Mouse (Mus musculus) heart, embryonic 16.5 days (tissue): ENCODE results near the gene Tcl1b3. TPM values are rescaled to one million over a fixed set of nuclear protein-coding genes. Genes with fewer than 3 reads are reported as not detected.
"Not testable (repeated sequence)": the region's sequence is repeated elsewhere in the genome, so short reads cannot be mapped to it uniquely, and the experiment has no call there.

Source experiments
- ATAC-seq: fragments of 200-750 bp; cut with Nextera tagmentation; replicated peaks from 2 replicates; pipeline ENCODE4 v1.8.0; 2017; ENCODE audit warnings: moderate number of reproducible peaks; ENCODE audit not compliant: insufficient read depth, low FRiP score; ENCODE audit errors: extremely low read depth
- H3K27ac ChIP-seq: fragments of 300-500 bp; sonication (generic); 2 replicates; pipeline ENCODE4 v1.5.1; 2014; ENCODE audit warnings: mild to moderate bottlenecking, low read length, control low read depth, moderate library complexity
- H3K27me3 ChIP-seq: fragments of 300-500 bp; sonication (generic); 2 replicates; pipeline ENCODE4 v1.6.1; 2014; ENCODE audit warnings: low read length, mixed read lengths; ENCODE audit not compliant: control insufficient read depth, insufficient read depth
- H3K36me3 ChIP-seq: fragments of 300-500 bp; sonication (generic); 2 replicates; pipeline ENCODE4 v1.6.1; 2014; ENCODE audit not compliant: control insufficient read depth, insufficient read depth
- H3K4me1 ChIP-seq: fragments of 300-500 bp; sonication (generic); 2 replicates; pipeline ENCODE4 v1.6.1; 2014; ENCODE audit warnings: low read length, mixed read lengths; ENCODE audit not compliant: control insufficient read depth, insufficient read depth
- H3K4me2 ChIP-seq: fragments of 300-500 bp; sonication (generic); 2 replicates; pipeline ENCODE4 v1.6.1; 2014; ENCODE audit warnings: low read depth, mild to moderate bottlenecking, control low read depth, low read length
- H3K4me3 ChIP-seq: fragments of 300-500 bp; sonication (generic); 2 replicates; pipeline ENCODE4 v1.5.1; 2014; ENCODE audit warnings: mild to moderate bottlenecking, control low read depth, low read length
- H3K9ac ChIP-seq: fragments of 300-500 bp; sonication (generic); 2 replicates; pipeline ENCODE4 v1.6.1; 2014; ENCODE audit warnings: low read length, control low read depth
- H3K9me3 ChIP-seq: fragments of 300-500 bp; sonication (generic); replicated peaks from 2 replicates; pipeline ENCODE4 v1.6.1; 2016; ENCODE audit warnings: low read length; ENCODE audit not compliant: control insufficient read depth
- WGBS: fragments of 180-500 bp; shearing (Covaris S2); extraction: QIAGEN DNeasy Blood & Tissue Kit; methylation state at CpG from one replicate; pipeline ENCODE4 v1.1.7; 2014; 5-methylcytosine and 5-hydroxymethylcytosine counted together
- polyA plus RNA-seq: library from polyadenylated mRNA; unstranded; fragments of >200 nt; fragmentation: Nextera tagmentation; extraction: Ambion mirVana; gene quantifications from 2 replicates; pipeline ENCODE4 v1.2.1, GENCODE M21; 2015

Tcl1b3 gene
- polyA plus RNA-seq, 1 experiment from 2014 or later: not detected

DNA sequence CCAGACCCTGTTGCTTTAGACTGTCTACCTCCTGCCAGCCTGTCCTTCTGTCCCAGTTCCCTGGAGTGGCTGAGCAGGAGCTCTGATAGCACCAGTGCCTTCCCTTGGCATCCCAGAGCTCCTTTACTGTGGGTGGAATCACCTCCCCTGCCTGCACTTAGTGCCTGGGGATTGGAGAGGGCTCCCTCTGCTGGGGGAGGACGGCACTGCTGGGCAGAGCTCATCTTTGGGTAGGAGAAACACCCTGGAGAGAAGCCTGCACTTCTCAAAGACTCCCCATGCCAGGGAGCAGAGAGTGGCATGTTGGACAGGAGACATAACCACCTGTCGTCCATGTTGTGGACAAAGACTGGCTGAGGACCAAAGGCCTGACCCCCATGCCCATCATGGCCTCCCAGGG is 16.5 kb upstream of the Tcl1b3 start:
- H3K9me3 ChIP-seq, ATAC-seq, H3K4me3 ChIP-seq, H3K9ac ChIP-seq, H3K27ac ChIP-seq, H3K36me3 ChIP-seq, H3K4me2 ChIP-seq, H3K4me1 ChIP-seq, H3K27me3 ChIP-seq: not testable (repeated sequence)
- WGBS: 27% methylated on average over 2 of the region's 2 CpGs

DNA sequence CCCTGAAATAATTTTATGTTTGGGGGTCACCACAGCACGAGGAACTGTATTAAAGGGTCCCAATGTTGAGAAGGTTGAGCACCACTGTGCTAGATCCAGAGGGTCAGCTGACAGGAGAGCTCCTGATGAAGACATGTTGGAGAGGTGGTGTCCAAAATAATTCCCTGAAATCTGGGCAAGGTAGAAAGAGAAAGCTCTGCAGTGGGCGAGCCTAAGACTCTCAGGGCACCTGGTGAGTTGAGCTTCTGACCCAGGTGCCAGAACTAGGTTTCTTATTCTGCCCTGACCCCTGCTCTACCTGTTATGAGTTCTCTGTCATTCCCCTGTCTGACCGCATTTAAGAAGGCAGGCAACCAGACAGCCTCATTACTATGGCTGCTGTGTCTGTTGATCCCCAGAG is 14.8 kb upstream of the Tcl1b3 start, which contains the start of gene Tcl1b5:
Gene Tcl1b5, plus strand, starts transcription at position 301 of the 400 bp plus-strand sequence.
- not testable (repeated sequence) for H3K4me2 ChIP-seq, H3K4me1 ChIP-seq, H3K4me3 ChIP-seq, H3K27ac ChIP-seq, H3K27me3 ChIP-seq, ATAC-seq, H3K36me3 ChIP-seq, H3K9me3 ChIP-seq, H3K9ac ChIP-seq
- 58% methylated on average over 3 of the region's 3 CpGs for WGBS

DNA sequence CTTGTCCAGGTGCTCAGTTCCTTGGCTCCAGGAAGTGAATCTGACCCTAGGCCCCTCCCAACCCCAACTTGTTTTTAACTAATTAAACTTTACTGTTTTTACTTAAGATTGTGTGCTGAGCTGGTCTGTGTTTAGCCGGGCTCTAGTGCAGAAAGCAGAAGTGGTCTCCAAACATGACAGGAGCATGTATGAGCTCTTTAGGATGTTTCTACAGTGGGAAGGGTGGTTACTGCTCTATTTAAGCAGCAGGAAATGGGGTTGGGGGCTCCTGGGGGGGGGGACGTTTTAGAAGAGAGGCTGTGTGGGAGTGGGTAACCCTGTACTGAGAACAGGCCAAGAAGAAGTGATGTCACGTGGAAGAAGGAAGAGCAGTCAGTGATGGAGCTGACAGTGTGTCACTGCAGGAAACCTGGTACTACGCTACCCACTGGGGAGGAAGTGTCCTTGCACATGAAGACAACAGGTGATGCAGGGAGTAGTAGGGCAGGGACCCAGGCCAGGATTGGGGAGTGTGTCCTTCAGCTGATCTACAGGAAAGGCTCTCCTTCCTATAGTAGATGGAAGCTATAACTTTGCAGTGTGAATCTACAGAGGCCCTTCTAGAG is 9.7 kb upstream of the Tcl1b3 start:
- H3K4me2 ChIP-seq, H3K9ac ChIP-seq, H3K4me3 ChIP-seq, H3K4me1 ChIP-seq, ATAC-seq, H3K36me3 ChIP-seq, H3K27me3 ChIP-seq, H3K27ac ChIP-seq, H3K9me3 ChIP-seq: not testable (repeated sequence)
- WGBS: 66% methylated on average over 4 of the region's 4 CpGs

DNA sequence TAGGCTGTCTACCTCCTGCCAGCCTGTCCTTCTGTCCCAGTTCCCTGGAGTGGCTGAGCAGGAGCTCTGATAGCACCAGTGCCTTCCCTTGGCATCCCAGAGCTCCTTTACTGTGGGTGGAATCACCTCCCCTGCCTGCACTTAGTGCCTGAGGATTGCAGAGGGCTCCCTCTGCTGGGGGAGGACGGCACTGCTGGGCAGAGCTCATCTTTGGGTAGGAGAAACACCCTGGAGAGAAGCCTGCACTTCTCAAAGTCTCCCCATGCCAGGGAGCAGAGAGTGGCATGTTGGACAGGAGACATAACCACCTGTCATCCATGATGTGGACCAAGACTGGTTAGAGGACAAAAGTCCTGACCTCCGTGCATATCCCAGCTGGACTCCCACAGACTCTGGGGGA is 1.9 kb upstream of the Tcl1b3 start:
- H3K9me3 ChIP-seq, H3K27ac ChIP-seq, H3K4me2 ChIP-seq, H3K27me3 ChIP-seq, H3K4me1 ChIP-seq, ATAC-seq, H3K36me3 ChIP-seq, H3K4me3 ChIP-seq, H3K9ac ChIP-seq: not testable (repeated sequence)
- WGBS: 31% methylated on average over 2 of the region's 2 CpGs

DNA sequence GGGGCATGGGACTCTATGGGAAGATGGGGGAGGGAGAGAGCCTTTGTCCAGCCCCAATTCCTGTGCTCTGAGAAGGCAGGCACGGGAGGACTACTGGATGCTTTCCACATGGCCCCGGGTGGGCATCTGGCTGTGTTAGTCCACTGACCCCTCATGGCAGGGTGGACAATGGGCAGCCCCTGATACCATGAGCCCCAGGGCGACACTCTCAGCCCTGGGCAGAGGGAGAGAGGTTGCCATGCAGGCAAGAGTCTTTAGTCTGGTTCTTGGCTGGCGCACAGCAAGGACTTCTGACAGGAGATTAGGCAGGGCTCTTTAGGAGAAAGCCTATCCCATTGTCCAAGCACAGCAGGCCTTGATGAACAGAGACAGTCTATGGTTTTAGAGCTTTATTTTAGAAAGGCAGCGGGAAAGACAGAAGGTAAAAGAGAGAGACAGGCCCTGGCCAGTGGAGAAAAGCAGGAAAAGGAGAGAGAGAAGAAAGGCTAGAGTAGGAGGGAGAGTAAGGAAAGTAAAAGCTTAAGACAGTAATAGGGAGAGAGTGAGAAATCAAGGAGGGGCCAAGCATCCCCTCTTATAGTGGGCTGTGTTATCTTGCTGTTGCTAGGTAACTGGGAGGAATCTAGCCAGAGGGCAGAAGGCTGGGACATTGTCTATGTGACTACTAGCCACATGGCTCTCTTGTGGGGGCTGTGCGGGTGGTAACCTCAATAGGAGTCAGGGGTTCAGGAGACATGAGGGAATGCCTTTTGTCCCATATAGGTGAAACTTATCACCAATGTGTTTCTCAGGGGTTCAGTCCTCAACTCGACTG is 9.0 kb downstream of the Tcl1b3 start:
- not testable (repeated sequence) for H3K4me2 ChIP-seq, H3K9me3 ChIP-seq, H3K9ac ChIP-seq, ATAC-seq, H3K4me1 ChIP-seq, H3K4me3 ChIP-seq, H3K27me3 ChIP-seq, H3K27ac ChIP-seq, H3K36me3 ChIP-seq
- WGBS: 58% methylated on average over 7 of the region's 7 CpGs

DNA sequence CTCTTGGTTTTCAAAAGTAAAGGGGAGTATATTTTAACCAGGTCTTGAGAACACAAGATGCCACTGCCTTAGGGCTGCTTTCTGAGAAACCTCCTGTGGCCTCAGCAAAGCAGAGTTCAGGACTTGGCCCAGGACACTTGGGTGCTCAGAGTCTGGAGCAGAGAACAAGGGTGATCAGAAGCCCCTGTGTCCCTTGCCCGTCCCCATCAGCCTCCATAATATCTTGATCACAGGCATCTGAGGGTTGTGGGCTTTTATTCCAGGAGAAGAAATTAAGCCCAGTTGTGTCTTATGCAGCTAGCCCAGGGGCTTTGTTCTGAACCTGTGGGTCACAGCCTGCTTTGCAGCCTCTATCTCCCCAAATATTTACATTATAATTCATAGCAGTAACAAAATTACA is 10.8 kb downstream of the Tcl1b3 start, which contains the start of gene Tcl1b4:
Gene Tcl1b4, plus strand, starts transcription at position 301 of the 400 bp plus-strand sequence.
- not testable (repeated sequence) for H3K9me3 ChIP-seq, ATAC-seq, H3K4me2 ChIP-seq, H3K27me3 ChIP-seq, H3K36me3 ChIP-seq, H3K4me3 ChIP-seq, H3K9ac ChIP-seq, H3K27ac ChIP-seq, H3K4me1 ChIP-seq
- 93% methylated on average over 1 of the region's 1 CpGs for WGBS

DNA sequence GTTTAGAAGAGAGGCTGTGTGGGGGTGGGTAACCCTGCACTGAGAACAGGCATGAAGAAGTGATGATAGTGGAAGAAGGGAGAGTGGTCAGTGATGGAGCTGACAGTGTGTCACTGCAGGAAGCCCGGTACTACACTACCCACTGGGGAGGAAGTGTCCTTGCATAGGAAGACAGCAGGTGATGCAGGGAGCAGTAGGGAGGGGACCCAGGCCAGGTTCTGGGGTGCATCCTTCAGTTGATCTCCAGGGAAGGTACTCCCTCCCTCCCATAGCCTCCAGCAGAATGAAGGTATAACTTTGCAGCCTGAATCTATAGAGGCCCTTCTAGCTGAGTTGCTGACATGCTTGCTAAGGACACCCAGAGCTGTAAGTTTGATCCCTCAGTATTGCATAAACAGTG is 16.2 kb downstream of the Tcl1b3 start:
- no peak for ATAC-seq
- Histone ChIP-seq H3K27me3 (no peaks in the 10 kb centered on the region), H3K4me2 (no peak overlapping the region), H3K4me3 (no peak overlapping the region), H3K4me1 (no peaks in the 10 kb centered on the region), H3K27ac (no peak overlapping the region), H3K9me3 (no peaks in the 10 kb centered on the region), H3K36me3 (no peaks in the 10 kb centered on the region), H3K9ac (no peak overlapping the region)
- WGBS: 40% methylated on average over 1 of the region's 1 CpGs

DNA sequence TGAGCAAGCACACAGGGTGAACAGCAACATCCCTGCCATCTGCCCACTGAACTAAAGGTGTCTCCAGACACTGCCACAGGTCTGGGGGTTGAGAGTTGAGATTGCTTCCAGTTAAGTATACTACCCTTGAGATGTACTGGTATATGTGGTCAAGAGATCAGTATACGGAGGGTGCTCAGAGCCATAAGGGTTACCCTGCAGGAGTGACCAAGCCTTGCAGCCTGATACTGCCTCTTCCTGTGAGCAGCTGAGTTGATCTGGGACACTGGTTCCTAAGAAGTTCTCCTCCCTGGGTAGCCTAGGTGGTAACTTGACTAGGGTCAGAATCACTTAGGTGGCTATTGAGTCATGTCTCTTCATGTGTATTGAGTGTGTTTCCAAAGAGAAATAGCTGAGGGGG is 17.6 kb downstream of the Tcl1b3 start:
- Histone ChIP-seq H3K27ac (no peak overlapping the region), H3K9ac (no peak overlapping the region), H3K27me3 (no peaks in the 10 kb centered on the region), H3K4me2 (no peak overlapping the region), H3K4me3 (no peak overlapping the region), H3K4me1 (no peaks in the 10 kb centered on the region), H3K36me3 (no peaks in the 10 kb centered on the region), H3K9me3 (no peaks in the 10 kb centered on the region)
- no peak for ATAC-seq
- 81% methylated on average over 1 of the region's 1 CpGs for WGBS

DNA sequence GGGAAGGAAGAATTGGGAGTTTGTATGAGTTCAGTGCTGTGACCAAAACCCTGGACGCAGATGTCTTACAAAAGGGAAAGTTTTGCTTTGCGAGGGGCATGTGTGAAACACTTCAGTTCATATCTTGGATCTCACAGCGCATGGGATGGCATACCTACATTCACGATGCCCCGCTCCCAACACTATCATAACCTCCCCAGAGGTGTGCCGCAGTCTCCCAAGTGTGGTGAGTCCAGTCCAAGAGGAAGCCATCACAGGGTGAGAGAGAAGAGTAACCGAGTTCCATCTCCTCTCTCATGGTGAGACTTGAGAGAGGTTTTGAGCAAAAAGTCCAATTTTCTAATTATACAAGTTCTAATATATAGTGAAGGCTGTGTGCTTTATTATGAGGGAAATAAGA is 18.4 kb downstream of the Tcl1b3 start:
- Histone ChIP-seq H3K4me2 (no peak overlapping the region), H3K9ac (no peak overlapping the region), H3K36me3 (no peaks in the 10 kb centered on the region), H3K27ac (no peak overlapping the region), H3K4me1 (no peaks in the 10 kb centered on the region), H3K9me3 (no peaks in the 10 kb centered on the region), H3K4me3 (no peak overlapping the region), H3K27me3 (no peaks in the 10 kb centered on the region)
- 83% methylated on average over 7 of the region's 7 CpGs for WGBS
- no peak for ATAC-seq
